Mouse (Mus musculus): ENCODE results near the gene Tex21.

GRCm38 (mm10) chr12:76278209-76278608 lies 31.7 kb upstream of the Tex21 start:
- TF ChIP-seq POLR2A (IDR thresholded peaks at IDR 0.05; ENCODE audit: extremely low read depth, insufficient read depth, low read length) (no peak), CTCF (IDR thresholded peaks at IDR 0.05; ENCODE audit: low read depth, low read length) (no peak)

Data from liver, adult 2 months (tissue).